Mouse (Mus musculus) c-Kit-positive CD71-negative TER-119-negative erythroid progenitor cells, embryonic 14.5 days (primary cell): ENCODE measurements around the gene Kat2a.
A peak's percentile ranks its signal among the peaks of the same experiment; 100 is the strongest.

ENCODE experiments used
- DNase-seq: peaks from one replicate; pipeline ENCODE4 v3.0.0-alpha.2; 2013; ENCODE audit warnings: low read depth

The Kat2a gene

DNA sequence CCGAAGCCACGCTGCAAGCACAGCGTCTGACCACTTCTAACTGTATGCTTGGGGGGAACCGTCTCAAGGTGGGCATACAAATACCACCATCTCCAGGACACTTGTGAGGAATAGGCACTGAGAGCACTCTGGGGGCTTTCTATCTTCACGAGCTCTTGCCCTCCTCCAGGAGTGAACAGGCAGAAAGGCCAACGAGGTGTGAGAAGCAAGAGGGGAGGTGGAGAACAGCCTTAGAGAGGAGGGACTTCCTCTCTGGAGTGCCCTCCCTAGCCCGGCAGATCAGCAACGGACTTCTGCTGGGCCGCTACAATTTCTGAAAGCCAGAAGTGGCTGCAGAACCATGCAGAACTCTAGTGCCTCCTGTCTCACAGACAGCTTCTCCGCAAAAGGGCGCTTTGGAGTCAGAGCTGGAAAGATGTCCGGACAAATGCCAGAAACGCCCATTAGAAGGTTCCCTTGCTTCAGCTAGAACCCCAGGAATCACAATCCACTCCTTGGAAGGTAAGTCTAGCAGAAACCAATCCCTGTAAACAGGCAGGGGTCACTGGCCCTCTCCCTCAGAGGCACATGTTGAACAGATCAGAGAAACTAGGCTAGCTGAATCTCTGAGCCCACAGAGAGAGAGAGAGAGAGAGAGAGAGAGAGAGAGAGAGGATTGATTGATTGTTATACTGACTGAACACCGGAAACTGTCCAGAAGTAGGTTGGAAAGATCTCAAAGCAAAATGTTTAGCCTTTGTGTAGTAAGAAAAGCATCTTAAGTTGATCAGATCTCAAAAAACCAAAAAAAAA, 23.9 kb upstream of the Kat2a start:
- DNase-seq, result no peak

DNA sequence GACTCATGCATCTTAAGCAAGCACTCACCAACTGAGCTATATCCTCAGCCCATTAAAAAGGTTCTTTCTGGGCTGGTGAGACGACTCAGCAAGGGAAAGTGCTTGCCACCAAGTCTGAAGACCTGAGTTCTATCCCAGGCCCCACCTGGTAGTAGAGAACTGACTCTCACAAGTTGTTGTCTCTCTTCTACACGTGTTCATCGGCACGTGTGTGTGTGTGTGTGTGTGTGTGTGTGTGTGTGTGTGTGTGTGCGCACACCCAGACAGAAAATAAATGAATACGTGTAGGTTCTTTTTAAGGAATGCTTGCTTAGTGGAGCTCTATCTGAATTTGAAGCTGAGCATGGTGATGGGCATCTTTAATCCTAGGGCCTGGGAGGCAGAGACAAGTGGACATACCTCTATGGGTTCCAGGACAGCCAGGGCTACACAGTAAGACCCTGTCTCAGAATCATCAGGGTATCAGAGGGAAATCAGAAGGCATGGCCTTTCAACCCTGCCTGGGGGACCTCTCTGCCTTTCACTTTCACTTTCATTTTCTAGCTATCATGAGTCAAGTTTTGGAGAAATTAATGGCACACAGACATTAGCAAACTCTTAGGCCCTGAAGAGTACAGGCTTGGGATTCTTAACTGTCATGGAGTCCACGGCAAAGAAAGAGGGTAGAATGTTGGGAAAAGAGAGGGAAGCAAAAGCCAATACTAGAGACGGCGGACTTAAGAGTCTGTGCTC, 23.0 kb upstream of the Kat2a start:
- DNase-seq, result no peak

DNA sequence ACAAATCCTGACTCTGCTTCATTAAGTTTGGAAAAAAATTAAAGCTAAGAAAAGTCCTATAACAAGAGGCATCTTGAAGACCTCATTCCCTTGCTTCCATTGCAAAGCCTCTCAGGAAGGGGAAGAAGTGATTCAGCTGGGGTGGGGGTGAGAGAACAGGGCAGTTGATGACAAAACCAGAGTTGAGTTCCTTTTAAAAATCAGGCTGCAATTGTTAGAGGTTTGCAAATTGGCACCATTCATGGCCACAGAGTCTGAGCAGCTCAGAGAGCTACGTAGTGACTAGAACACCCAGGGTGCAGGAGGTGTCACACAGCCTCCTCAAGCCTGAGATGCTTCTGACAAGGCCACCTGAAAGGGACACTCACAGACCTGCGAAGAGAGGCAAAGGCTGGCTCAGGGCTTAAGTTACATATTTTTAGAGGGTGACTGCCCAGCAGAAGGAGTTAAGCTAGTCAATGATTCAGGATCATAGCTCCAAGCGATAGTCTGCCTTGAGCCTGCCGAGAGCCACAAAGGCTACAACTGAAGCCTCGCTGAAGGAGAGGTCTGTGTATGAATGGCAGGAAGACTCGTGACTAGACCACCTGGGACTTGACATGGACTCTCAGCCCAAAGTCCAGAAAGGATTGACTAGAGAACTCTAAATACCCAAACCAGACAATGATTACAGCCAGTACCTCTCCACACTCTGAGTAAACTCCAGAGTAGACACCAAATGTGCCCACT, 18.4 kb upstream of the Kat2a start:
- DNase-seq, result no peak

DNA sequence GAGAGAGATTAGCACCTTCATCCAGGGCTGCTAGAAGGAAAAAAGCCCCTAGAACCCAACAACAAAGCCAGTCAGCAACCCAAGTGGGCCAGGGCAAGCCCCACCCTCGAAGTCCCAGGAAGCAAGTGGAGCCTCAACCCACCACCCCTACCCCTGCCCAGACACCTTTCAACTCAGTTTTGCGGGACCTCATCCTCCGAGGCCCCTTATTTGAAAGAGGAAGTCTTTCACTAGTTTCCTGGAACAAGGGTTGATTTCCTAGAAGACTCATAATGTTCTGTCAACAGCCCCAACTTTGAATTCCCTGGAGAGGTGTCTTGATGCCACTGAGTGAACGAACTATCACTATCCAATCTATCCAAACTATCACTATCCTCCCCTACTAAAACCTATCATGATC, 17.7 kb upstream of the Kat2a start:
- no peak for DNase-seq

DNA sequence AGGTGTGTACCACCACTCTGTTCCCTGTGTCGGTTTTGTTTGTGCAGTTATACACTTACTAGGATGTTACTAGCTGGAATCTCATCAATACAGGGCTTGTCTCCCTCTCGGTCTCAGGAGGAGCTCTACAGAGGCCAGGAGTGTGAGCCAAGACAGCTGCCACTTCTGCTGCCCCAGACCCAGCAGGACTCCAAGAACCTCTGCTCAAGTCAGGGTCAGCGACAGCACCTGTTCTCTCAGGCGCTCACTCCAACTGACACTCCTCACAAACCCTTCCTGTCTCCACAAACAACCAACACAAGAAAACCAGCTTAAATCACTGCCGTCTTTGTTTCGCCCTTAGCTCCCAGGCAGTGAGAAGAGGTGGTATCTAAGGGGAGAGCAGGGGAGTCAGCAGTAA, 16.3 kb upstream of the Kat2a start:
- no peak for DNase-seq

DNA sequence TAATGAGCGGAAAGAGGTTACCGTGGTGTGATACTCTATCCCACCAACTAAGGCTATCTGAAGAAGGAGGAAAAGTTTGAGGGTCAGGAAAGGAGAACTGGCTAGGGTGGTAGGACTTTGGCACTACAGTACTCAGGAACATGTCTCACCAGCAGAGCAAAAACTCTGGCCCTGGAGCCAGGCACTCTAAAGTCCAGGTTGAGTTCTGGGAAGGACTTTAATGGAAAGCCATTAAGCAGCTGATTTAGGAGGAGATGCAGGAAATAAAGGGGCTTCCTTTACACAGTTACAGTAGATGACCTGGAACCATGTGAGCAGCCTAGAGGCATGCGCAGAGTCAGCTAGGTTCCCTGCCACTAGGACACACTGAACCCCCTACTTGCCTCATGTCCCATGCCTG, 14.9 kb upstream of the Kat2a start:
- no peak for DNase-seq

DNA sequence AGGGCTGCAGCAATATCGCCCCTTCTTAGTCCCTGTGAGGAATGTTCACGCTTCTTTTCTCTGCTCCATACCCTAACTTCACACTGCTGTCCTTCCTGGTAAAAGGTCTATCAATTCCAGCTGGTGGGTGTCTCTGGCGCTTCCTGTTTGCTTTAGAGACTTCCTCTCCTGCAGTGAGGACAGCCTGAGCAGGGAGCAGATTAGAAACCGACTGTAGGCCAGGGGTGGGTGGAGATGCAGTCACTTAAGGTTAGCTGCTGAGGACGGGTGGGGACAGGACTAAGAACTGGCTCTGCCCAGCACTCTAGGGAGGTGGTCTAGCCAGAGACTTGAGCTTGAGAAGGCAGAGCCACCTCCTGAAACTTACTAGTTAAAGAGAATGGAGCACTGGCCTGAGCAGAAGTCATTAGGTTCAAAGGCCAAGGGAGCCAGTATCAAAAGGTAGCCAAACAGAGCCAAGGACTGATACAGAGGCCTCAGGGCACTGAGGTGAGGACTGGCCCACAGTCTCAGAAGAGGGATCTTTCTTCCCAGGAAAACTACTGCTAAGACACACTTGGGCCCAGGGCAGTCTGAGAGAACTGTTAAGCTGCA, 12.8 kb upstream of the Kat2a start:
- no peak for DNase-seq

DNA sequence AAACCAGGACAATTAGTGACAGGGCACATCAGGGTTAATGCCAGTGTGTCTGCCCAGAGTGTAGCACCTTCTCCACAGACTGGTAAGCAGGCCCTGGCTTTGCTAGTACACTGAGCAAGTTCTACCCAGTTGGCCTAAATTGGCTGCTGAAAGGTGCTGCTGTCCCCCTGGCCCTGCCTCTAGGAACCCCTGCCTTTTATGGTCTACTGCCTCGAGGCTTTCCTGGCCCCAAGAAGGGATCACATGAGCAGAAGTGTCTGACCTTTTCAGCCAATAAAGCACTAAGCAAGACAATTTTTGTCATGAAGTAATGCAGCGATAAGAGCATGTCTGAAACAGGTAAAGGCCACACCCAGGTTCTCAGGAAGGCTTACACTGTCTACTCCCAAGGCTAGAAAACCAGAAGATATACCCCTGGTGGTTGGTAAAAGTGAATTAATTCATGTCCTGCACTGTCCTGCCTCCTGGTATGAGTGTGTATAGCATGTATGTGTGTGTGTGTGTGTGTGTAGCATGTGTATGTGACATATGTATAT, 10.3 kb upstream of the Kat2a start:
- no peak for DNase-seq

DNA sequence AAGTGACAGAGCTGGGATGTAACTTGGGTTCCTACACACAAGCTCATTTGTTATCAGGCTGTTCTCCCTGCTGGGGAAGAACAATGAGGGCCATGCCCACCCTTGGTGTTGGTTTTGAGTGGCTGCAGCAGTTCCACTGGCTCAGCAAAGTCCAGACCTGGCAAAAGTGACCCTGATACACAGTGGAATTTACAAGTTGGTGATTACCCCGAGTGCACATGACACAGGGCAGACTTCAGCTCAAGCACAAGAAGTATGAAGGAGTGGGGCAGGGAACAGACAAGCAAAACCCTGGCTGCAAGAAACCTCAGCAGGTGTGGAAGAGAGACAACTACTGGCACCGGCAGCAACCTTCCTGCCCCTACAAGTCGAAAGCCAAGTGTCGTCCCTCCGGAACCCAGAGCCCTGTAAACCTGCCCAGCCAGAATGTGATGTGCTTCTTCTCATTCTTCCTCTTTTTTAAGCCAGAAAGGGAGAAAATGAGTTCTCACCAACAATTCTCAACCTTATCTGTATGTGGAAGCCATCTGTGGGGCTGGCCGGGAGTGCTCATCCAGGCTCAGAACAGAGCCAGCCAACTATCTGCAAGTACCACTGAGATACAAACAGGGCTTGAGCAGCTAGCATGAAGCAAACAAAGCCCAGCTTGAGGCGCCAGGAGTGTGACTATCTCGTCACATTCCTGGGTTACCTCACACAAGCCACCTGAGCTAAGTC, 9.7 kb upstream of the Kat2a start:
- DNase-seq, result no peak

DNA sequence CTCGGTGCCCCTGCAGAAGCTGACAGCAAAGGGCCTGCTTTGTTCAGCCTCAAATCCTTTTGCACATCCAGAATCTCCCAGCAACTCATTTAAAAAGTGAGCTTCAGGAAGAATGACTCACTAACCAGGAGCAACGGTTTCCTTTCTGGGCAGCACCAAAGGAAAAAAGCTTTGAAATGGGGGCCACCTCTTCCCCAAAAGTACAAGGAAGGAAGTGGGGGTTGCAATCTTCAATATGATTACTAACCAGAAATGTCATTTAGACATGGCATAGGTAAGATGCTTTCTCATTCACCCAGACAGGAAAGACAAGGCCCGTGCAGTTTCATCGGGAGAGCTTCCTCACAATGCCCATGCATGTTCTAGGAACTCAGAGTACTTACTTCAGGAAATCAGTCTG, 9.0 kb upstream of the Kat2a start:
- DNase-seq, result no peak

DNA sequence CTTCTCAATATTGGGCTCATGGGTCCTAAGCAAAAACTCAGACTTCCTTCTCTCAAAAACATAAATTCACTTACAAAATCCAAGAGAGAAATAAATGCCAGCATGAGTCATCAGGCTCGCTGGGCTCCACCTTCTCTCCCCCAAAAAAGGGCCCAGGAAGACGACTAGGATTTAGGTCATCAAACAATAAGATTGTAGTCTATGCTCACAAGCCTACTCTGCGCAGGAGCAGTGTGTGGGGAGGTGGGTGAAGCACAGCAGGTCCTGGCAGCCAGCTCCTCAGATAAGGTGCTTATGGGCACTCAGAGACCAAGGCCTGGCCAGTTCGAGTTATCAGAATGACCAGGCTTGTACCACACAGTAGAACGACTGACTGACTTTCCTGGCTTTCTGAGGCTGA, 8.1 kb upstream of the Kat2a start:
- DNase-seq, result no peak

DNA sequence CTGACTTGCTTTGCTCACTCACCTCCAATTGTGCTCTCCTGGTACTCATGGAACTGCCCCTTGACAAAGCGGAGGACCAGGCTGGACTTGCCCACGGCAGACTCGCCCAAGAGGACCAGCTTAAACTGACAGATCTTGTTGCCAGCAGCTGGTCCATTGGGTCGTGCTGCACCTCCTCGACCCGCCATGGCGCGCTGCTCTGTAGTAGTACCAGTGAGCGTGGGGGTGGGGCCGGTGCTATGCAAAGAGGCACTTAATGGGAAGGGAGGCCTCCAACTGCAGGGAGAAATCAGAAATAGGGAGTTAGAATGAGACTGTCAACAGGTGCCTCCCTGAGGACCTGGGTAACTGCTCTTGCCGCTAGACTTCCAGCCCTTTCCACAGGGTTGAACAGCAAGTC, 7.6 kb upstream of the Kat2a start:
- DNase-seq, result no peak

DNA sequence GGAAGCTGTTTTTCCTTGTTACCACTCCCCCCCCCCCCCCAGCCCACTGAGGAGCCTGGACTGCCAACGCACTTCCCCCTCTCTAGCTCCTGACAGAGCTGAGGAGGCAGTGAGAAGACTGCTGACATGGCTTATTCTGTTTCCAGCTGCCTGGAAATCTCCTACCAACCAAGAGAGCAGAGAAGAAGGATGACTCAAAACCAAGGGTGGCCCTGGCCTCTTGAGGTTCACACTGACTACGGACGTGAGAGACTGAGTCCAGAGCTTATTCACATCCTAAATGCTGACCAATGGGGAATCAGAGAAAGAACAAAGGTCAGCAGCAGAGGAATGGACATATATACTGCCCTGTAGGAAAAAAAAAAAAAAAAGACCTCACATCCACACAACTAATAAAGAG, 7.0 kb upstream of the Kat2a start:
- DNase-seq, result no peak

DNA sequence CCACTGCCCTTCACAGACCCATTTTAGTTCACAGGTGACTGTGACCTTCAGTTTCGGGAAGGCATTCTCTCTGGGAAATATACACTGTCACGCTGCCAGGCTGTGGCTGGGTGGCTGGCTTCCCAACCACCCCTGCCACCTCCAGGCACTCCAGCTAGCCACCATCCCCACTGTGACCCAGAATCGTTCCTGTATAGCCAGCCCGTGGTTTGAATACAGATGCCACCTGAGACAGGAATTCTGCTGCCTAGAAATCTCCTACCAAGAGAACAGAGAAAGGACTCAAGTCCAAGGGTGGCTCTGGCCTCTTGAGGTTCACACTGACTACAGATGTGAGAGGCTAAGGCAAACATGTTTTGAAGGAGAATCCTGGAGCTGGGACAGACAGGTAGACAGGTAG, 6.6 kb upstream of the Kat2a start:
- DNase-seq, result no peak

DNA sequence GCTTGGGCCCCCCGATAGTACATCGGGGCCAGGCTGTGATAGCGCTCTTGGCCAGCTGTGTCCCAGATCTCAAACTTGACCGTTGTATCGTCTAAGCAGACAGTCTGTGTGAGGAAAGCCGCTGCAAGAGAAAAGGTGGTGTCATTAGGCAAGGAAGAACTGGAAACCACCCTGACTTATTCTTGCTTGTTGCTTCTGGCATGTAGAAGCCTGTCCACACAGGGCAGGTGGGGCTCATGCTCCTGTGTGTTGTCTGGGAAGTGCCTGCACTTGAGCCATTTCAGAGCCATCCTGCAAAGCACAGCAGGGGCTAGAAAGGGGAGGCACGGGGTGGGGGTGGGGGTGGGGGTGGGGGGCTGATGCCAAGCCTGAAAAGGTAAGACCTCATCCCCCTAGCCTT, 6.2 kb upstream of the Kat2a start:
- no peak for DNase-seq

DNA sequence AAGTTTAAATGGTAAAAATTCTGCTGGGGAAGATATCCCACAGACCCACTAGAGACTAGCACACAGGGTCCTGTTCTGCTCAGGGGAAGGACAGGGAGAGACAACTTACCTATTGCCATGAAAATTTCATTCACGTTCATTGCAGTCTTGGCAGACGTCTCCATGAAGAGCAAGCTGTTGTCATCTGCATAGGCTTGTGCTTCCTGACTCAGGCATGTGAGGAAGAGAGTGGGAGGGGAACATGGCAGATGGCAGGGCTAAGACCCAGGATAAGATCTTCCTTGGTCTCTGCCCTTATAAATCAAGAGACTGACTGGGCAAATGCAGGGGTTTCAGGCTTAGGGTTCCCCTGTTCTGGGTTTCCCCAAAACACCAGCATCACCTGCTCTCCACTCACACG, 4.4 kb upstream of the Kat2a start:
- DNase-seq, result no peak

DNA sequence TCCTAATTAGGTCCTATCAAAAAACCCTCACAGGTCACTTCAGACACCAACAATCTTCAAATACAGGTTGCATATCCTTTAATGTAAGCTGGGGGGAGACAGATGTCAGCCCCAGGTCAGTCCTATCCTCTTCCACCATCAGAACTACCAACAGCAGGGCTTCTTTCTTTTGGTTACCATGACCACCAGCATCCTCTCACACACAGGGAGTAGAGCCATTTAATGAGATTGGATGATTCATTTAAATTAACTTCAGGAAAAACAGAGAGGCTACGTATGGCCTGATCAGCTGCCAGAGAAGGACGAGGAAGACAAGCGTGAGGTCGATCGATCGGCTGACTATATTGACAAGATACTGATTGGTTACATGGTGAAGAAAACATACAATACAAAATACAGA, 2.7 kb upstream of the Kat2a start:
- no peak for DNase-seq

DNA sequence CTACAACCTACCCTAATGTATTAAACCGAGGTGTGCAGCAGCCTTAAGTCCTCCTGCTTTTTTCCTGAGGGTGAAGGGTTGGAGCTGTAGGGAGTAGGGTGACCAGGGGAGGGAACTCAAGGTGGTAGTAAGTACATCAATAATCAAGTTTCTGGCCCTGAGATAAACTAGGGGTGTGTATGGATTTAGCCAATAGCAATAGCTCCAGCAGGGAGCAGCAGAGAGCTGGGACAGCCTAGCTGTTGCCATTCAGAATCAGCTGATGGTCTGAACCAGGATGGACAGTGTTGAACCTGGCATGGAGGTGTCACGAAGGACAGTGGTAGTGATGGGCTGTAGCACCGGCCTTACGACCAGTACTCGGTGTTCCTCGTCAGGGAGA, 2.3 kb upstream of the Kat2a start:
- DNase-seq, result peak; percentile 74

DNA sequence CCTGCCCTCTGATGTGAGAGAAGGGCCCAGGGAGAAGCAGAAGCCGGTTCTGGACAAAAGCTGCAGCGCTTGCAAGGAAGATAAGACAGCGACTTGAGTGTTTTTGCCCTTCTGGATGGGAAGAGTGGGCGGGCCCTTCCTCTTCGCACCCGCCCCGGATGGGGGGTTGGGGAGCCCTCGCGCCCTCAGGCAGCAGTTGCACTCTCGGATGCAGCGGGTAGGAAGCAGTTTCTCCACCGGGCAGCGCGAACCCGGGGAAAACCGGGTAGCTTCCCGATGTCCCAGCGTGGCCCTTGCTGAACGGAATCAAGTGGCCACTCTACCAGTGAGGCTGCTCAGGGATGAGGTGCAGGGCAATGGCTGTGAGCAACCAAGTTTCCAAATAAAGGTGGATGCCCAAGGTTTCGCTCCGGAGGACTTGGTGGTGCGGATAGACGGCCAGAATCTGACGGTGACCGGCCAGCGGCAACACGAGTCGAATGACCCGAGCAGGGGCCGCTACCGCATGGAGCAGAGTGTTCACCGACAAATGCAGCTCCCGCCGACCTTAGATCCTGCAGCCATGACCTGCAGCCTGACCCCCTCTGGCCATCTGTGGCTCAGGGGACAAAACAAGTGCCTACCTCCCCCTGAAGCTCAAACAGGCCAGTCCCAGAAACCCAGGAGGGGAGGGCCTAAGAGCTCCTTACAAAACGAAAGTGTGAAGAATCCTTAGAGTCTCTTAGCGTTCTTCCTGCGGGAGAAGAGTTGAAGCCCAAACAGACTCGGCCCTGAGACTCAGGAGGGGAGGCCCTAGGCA, 1.7 kb upstream of the Kat2a start, which contains the start of gene Hspb9:
TSS of gene Hspb9 (plus strand) at position 116 of the 799 bp plus-strand sequence.
- no peak for DNase-seq

DNA sequence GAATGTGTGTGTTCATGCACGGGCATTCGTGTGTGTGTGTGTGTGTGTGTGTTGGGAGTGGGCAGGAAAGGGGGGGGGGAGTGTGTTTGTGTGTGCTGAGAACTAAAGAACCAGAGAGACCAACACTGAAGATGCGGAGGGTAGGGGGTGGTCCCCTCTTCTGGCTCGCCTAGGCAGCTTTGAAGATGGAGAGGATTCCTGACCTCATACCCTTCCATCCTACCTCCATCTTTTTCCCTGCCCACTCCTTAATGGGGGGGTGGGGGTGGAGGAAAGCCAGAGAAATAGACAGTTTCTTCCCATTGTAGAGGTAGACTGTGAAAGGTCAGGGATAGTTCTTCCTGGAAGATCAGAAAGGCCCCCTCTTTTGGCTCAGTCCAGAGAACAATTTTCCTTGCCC, 909 bp upstream of the Kat2a start:
- DNase-seq, result no peak

DNA sequence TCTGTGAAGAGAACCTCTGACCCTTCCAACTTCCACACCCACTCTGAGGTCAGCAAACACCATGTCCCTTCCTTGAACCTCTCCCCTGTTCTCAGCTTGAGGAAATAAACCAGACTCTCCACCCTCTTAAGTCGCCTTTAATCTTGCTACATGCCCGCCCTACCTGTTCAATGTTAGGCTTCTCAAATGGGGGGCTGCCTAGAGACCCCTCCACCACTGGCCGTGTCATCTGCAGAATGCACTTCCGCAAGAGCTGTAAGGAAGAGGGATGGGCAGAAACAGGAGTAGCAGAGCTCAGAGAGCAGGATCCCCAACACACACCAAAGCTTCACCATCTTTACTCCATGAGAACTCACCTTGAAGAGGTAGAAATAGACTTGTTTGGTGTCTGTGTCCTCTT, 1.3 kb downstream of the Kat2a start:
- DNase-seq, result no peak
